Mouse (Mus musculus) MEL (cell line): Measurements from ENCODE around the gene Odf4.
A peak's percentile ranks its signal among the peaks of the same experiment; 100 is the strongest.

Experiments used
- CHD2 ChIP-seq: IDR thresholded peaks from 2 replicates; pipeline ENCODE4 v1.6.1; 2011; ENCODE audit warnings: low read length, improper control_type of control experiment
- CTCF ChIP-seq, 3 experiments: IDR thresholded peaks in 2 of 3; conservative IDR thresholded peaks in 1 of 3; 2 replicates each; pipeline ENCODE4 v1.5.1; 2011 to 2012; ENCODE audit warnings: low read length in 3 of 3, low read depth in 2 of 3, mild to moderate bottlenecking in 2 of 3, improper control_type of control experiment in 1 of 3, inconsistent platforms in 1 of 3, mixed read lengths in 1 of 3, moderate library complexity in 1 of 3; ENCODE audit not compliant: control insufficient read depth in 1 of 3, insufficient read depth in 1 of 3, poor library complexity in 1 of 3, severe bottlenecking in 1 of 3
- EP300 ChIP-seq, 2 experiments: IDR thresholded peaks; 2 replicates each; pipeline ENCODE4 v1.6.1; 2011; ENCODE audit warnings: improper control_type of control experiment in 2 of 2, low read length in 2 of 2, low read depth in 1 of 2, mild to moderate bottlenecking in 1 of 2
- JUND ChIP-seq: IDR thresholded peaks from 2 replicates; pipeline ENCODE4 v1.6.1; 2011; ENCODE audit warnings: low read depth, mild to moderate bottlenecking, improper control_type of control experiment, low read length
- MAX ChIP-seq: IDR thresholded peaks from 2 replicates; pipeline ENCODE4 v1.6.1; 2011; ENCODE audit warnings: low read length, improper control_type of control experiment
- NRF1 ChIP-seq: IDR thresholded peaks from 2 replicates; pipeline ENCODE4 v1.6.1; 2014; ENCODE audit warnings: low read depth, mild to moderate bottlenecking, inconsistent platforms, low read length, improper control_type of control experiment, moderate library complexity; ENCODE audit not compliant: poor library complexity, insufficient read depth, severe bottlenecking
- POLR2A ChIP-seq, 2 experiments: IDR thresholded peaks; 2 replicates each; pipeline ENCODE4 v1.6.1; 2011 to 2012; ENCODE audit warnings: low read length in 2 of 2, mild to moderate bottlenecking in 2 of 2, control low read depth in 1 of 2, improper control_type of control experiment in 1 of 2, low read depth in 1 of 2, moderate library complexity in 1 of 2; ENCODE audit not compliant: control insufficient read depth in 1 of 2, insufficient read depth in 1 of 2, poor library complexity in 1 of 2
- TBP ChIP-seq: IDR thresholded peaks from 2 replicates; pipeline ENCODE4 v1.8.0; 2011; ENCODE audit warnings: low read depth, low read length, improper control_type of control experiment
- TCF12 ChIP-seq: IDR thresholded peaks from 2 replicates; pipeline ENCODE4 v1.6.1; 2014; ENCODE audit warnings: low read depth, mild to moderate bottlenecking, inconsistent platforms, low read length, improper control_type of control experiment, moderate library complexity
- USF1 ChIP-seq: IDR thresholded peaks from 2 replicates; pipeline ENCODE4 v1.6.1; 2014; ENCODE audit warnings: low read depth, mild to moderate bottlenecking, inconsistent platforms, low read length, improper control_type of control experiment, moderate library complexity
- USF2 ChIP-seq, 2 experiments: IDR thresholded peaks; 2 replicates each; pipeline ENCODE4 v1.6.1; 2011 to 2012; ENCODE audit warnings: improper control_type of control experiment in 2 of 2, low read length in 2 of 2, borderline replicate concordance in 1 of 2, inconsistent platforms in 1 of 2, low read depth in 1 of 2, mild to moderate bottlenecking in 1 of 2; ENCODE audit not compliant: insufficient read depth in 1 of 2
- ZC3H11A ChIP-seq: IDR thresholded peaks from 2 replicates; pipeline ENCODE4 v1.6.1; 2012; ENCODE audit warnings: low read depth, mild to moderate bottlenecking, inconsistent platforms, low read length, improper control_type of control experiment

GRCm38 (mm10) chr11:68903775-68904174, 23.1 kb downstream of the Odf4 start:
- TF ChIP-seq ZC3H11A (no peak), CTCF (IDR thresholded peaks at IDR 0.05 in 2 of 3, conservative IDR thresholded peaks at IDR 0.05 in 1 of 3; ENCODE audit: control insufficient read depth in 1 of 3, insufficient read depth in 1 of 3, low read depth in 2 of 3, low read length in 3 of 3, poor library complexity in 1 of 3, severe bottlenecking in 1 of 3) (no peak), TCF12 (no peak), NRF1 (no peak), POLR2A (IDR thresholded peaks at IDR 0.05; ENCODE audit: control insufficient read depth in 1 of 2, insufficient read depth in 1 of 2, low read depth in 1 of 2, low read length in 2 of 2, poor library complexity in 1 of 2) (peak in 1 of 2 experiments; percentile 48; a peak in 1 of 4 replicates), MAX (no peak), USF1 (no peak), USF2 (IDR thresholded peaks at IDR 0.05; ENCODE audit: borderline replicate concordance in 1 of 2, insufficient read depth in 1 of 2, low read depth in 1 of 2, low read length in 2 of 2) (no peak), EP300 (IDR thresholded peaks at IDR 0.05; ENCODE audit: low read depth in 1 of 2, low read length in 2 of 2) (no peak), CHD2 (no peak), TBP (0 out of 2 replicates have a peak, but pooled peaks have one; percentile 25), JUND (no peak)
